Mouse (Mus musculus): ENCODE measurements around the gene Hist1h3e.
"Not testable (repeated sequence)": the region's sequence is repeated elsewhere in the genome, so short reads cannot be mapped to it uniquely, and the experiment has no call there.

DNA sequence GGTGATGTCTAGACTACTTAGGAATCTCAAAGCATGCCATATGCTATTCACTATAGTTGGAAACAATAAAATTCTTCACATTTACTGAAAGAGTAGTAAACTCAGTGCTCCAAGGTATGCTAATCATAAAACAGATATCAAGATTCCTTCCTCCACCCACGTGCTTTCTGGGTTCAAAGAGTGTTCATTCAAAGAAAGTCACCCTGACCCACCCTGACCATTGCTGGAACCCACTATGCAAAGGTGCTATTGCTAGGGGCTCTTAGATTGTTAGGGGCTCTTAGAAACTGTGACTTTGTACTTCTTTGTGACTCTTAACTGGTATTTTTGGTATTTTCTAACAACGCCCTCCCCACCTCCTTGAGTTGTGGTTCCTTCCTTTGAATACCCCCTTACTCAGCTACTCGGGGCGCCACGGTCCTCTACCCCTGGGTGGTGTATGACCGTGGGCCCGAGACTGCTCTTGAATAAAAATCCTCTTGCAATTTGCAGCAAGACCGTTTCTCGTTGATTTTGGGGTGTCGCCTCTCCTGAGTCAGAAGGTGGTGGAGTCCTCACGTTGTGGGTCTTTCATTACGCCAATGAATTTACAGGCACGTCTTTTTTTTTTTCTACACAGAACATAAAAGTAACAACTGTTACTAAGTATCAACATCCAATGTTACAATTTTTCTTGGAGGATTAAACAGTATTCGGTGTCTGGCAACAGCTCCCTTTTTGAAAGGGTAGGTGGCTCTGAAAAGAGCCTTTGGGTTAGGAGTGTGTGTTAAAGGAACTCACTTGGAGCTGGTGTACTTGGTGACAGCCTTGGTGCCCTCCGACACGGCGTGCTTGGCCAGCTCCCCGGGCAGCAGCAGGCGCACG, 11.1 kb upstream of the Hist1h3e start:
- TF ChIP-seq GATA1, TAL1 (IDR thresholded peaks at IDR 0.05; ENCODE audit: low read length): not testable (repeated sequence)
